Mouse (Mus musculus) hindbrain, postnatal 0 days (tissue): ENCODE data around the gene Hmga2. TPM values are rescaled to one million over a fixed set of nuclear protein-coding genes. Genes with fewer than 3 reads are reported as not detected.

Experiments used
- ATAC-seq: fragments of 200-750 bp; cut with Nextera tagmentation; 2 replicates; pipeline ENCODE4 v1.8.0; 2017; ENCODE audit warnings: mild to moderate bottlenecking, moderate TSS enrichment, moderate library complexity
- DNase-seq: peaks from one replicate; pipeline ENCODE4 v3.0.0-alpha.2; 2015; ENCODE audit warnings: low spot score
- H3K27ac ChIP-seq: fragments of 300-500 bp; sonication (generic); 2 replicates; pipeline ENCODE4 v1.5.1; 2014; ENCODE audit warnings: mild to moderate bottlenecking
- H3K27me3 ChIP-seq: fragments of 300-500 bp; sonication (generic); 2 replicates; pipeline ENCODE4 v1.6.1; 2014; ENCODE audit warnings: low read length, mixed read lengths; ENCODE audit not compliant: insufficient read depth
- H3K36me3 ChIP-seq: fragments of 300-500 bp; sonication (generic); 2 replicates; pipeline ENCODE4 v1.6.1; 2014; ENCODE audit warnings: low read length, mixed read lengths; ENCODE audit not compliant: insufficient read depth
- H3K4me1 ChIP-seq: fragments of 300-500 bp; sonication (generic); 2 replicates; pipeline ENCODE4 v1.6.1; 2014; ENCODE audit warnings: antibody characterized with exemption, low read length, mixed read lengths; ENCODE audit not compliant: insufficient read depth
- H3K4me2 ChIP-seq: fragments of 300-500 bp; sonication (generic); 2 replicates; pipeline ENCODE4 v1.6.1; 2014; ENCODE audit warnings: low read depth, mild to moderate bottlenecking, low read length, moderate library complexity, mixed read lengths
- H3K4me3 ChIP-seq: fragments of 300-500 bp; sonication (generic); 2 replicates; pipeline ENCODE4 v1.5.1; 2014; ENCODE audit warnings: low read length
- H3K9ac ChIP-seq: fragments of 300-500 bp; sonication (generic); replicated peaks from 2 replicates; pipeline ENCODE4 v1.6.1; 2014; ENCODE audit warnings: mild to moderate bottlenecking, low read length, moderate library complexity, mixed read lengths
- H3K9me3 ChIP-seq: fragments of 300-500 bp; sonication (generic); 2 replicates; pipeline ENCODE4 v1.6.1; 2016; ENCODE audit warnings: low read length, mixed read lengths
- CTCF ChIP-seq: IDR thresholded peaks from 2 replicates; pipeline ENCODE4 v1.5.1; 2016; ENCODE audit warnings: antibody characterized with exemption, control low read depth, low read depth
- WGBS: fragments of 180-500 bp; shearing (Covaris S2); extraction: QIAGEN DNeasy Blood & Tissue Kit; methylation state at CpG from one replicate; pipeline ENCODE4 v1.1.7; 2014; 5-methylcytosine and 5-hydroxymethylcytosine counted together
- polyA plus RNA-seq: library from polyadenylated mRNA; unstranded; fragments of >200 nt; fragmentation: Nextera tagmentation; extraction: Ambion mirVana; gene quantifications from 2 replicates; pipeline ENCODE4 v1.2.1, GENCODE M21; 2015
- total RNA-seq: library from RNA; depleted of rRNA; stranded (reverse); fragments of >200 nt; gene quantifications from 2 replicates; pipeline ENCODE4 v1.2.3, GENCODE M21; 2014; rRNA removed

Hmga2 gene
- total RNA-seq = 1.2 and 1.5 TPM in 2 replicates
- 0.98 and 1.5 TPM in 2 replicates for polyA plus RNA-seq

DNA sequence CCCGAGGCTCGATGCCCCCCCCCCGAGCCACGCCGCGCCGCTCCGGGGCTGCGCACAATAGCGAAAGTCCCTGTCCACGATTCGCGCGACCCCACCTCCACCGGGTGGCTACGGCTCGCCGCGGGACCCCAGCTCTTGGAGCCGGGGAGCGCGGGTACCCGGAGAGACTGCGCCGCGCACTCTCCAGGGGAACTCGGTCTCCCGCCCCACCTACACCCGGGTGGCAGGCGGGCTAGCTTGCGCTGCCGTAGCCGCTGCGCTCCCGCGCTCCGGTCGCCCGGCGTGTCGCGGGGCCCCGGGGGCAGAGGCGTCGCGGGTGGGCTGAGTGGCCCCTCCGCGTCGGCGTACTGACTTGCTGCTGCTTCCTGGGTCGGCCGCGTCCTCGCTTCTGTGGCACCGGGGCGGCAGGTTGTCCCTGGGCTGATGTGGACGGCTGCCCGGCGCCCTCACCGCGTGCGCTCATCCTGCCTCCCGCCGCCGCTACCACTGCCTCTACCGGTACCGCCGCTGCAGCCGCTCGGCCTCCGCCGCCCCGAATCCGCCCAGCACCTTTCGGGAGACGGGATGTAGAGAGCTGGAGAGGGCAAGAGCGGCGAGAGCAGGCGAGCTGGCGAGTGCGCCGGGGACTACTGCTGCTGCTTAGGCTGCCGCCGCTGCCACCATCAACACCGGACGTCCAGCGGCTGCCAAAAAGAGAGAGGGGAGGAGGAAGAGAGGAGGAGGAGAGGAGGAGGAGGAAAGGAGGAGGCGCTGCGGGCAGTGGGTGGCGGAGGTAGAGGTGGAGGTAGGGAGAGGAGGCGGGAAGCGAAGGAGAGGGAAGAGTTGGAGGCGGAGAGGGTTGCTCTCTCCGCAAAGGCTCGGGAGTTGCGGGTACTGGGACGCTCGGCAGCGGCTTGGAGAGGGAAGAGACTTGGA lies at the start of gene Hmga2:
Gene Hmga2 (minus strand): TSS at position 869 of the 915 bp plus-strand sequence.
- no peak for TF ChIP-seq CTCF
- Histone ChIP-seq H3K4me1 (peaks cover 3% of the 10 kb centered on the region), H3K36me3 (no peaks in the 10 kb centered on the region), H3K9me3 (no peaks in the 10 kb centered on the region), H3K4me2 (peak within 1 kb of the TSS; percentile 94), H3K27ac (peak within 1 kb of the TSS; percentile 51; the same call in 1 of the 2 replicates), H3K9ac (peak within 1 kb of the TSS; percentile 60), H3K27me3 (no peaks in the 10 kb centered on the region; the same call in 1 of the 2 replicates), H3K4me3 (peak within 1 kb of the TSS; percentile 63)
- ATAC-seq (peak; percentile 64), DNase-seq (peak; percentile 45)
- under 1% methylated on average over 94 of the region's 99 CpGs for WGBS

GRCm38 (mm10) chr10:120522959-120523358 lies 46.7 kb upstream of the Hmga2 start:
- TF ChIP-seq CTCF = no peak
- H3K9me3 ChIP-seq = no peaks in the 10 kb centered on the region
- no peak overlapping the region for H3K4me3 ChIP-seq
- ATAC-seq (no peak), DNase-seq (no peak)
- no peak overlapping the region for H3K27ac ChIP-seq
- H3K36me3 ChIP-seq = no peaks in the 10 kb centered on the region
- no peak overlapping the region for H3K4me2 ChIP-seq
- 90% methylated on average over 2 of the region's 2 CpGs for WGBS
- no peak overlapping the region for H3K9ac ChIP-seq
- H3K4me1 ChIP-seq = no peaks in the 10 kb centered on the region
- H3K27me3 ChIP-seq = no peaks in the 10 kb centered on the region

DNA sequence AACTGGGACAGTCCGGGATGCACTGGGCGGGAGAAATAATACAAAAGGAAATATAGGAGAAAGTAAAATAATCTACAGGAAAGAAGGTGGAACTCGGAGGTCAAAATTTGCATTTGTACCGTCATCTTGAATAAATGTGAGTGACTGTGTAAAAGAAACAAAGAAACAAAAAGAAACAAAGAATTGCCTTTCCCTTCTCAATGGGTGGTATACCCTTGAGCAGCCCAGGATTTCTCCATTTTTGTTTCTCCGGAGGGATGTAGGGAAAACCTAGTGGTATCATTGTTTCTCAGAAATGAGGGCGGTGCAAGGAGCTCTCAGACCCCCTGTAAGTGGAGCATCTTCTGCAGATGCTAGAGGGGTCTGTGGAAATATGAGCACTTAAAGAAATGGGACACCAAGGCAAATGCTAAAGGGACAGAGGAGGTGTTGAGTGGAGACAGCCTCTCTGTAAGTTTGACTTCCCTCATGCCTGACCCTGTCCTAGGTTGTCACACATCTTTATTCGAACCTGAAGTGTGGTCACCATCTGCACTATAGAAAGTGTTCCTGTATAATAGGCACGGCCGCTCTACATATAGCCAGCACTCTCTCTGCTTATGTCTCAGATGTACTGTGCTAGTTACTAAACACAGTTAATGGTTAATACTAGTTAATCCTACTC lies 45.8 kb upstream of the Hmga2 start:
- Histone ChIP-seq H3K27me3 (no peaks in the 10 kb centered on the region), H3K27ac (no peak overlapping the region), H3K9ac (no peak overlapping the region), H3K9me3 (no peaks in the 10 kb centered on the region), H3K4me1 (no peaks in the 10 kb centered on the region), H3K36me3 (no peaks in the 10 kb centered on the region), H3K4me3 (no peak overlapping the region), H3K4me2 (no peak overlapping the region)
- ATAC-seq = no peak
- no peak for DNase-seq
- no peak for TF ChIP-seq CTCF
- WGBS = 57% methylated on average over 9 of the region's 9 CpGs

GRCm38 (mm10) chr10:120516311-120516710 lies 40.0 kb upstream of the Hmga2 start:
- no peak for DNase-seq
- no peak for ATAC-seq
- WGBS = 45% methylated on average over 8 of the region's 8 CpGs
- Histone ChIP-seq H3K4me1 (no peaks in the 10 kb centered on the region), H3K4me2 (no peak overlapping the region), H3K9ac (no peak overlapping the region), H3K9me3 (no peaks in the 10 kb centered on the region), H3K36me3 (no peaks in the 10 kb centered on the region), H3K27me3 (no peaks in the 10 kb centered on the region), H3K4me3 (no peak overlapping the region), H3K27ac (no peak overlapping the region)
- no peak for TF ChIP-seq CTCF

DNA sequence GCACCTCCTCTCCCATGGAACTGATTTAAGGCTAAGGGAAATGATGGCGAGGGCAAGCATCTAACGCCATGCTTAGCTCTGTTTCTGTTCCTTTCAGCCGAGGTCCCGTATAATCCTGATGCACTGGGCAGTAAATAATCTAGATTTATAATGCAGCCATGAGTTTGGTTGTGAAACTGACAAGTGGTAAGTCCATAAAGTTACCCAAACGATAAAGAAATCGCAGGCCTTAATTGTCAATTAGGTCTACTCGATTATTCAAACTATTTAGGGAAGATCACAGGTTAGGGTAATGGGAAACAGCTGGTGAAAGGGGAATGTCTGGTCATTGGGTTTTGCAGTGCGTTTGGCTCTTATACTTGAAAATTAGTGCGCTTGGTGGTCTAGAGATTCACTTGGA lies 37.5 kb upstream of the Hmga2 start:
- no peak for DNase-seq
- Histone ChIP-seq H3K4me2 (no peak overlapping the region), H3K27me3 (no peaks in the 10 kb centered on the region), H3K9ac (no peak overlapping the region), H3K27ac (no peak overlapping the region), H3K4me3 (no peak overlapping the region), H3K9me3 (no peaks in the 10 kb centered on the region), H3K4me1 (no peaks in the 10 kb centered on the region), H3K36me3 (no peaks in the 10 kb centered on the region)
- no peak for ATAC-seq
- TF ChIP-seq CTCF = no peak
- 80% methylated on average over 9 of the region's 9 CpGs for WGBS

- ATAC-seq = no peak
- TF ChIP-seq CTCF = no peak
- no peak overlapping the region for H3K9ac ChIP-seq
- 41% methylated on average over 4 of the region's 4 CpGs for WGBS
- no peak overlapping the region for H3K27ac ChIP-seq
- H3K4me3 ChIP-seq = no peak overlapping the region
- no peaks in the 10 kb centered on the region for H3K36me3 ChIP-seq
- no peak for DNase-seq
- no peaks in the 10 kb centered on the region for H3K9me3 ChIP-seq
- H3K4me1 ChIP-seq = no peaks in the 10 kb centered on the region
- H3K27me3 ChIP-seq = no peaks in the 10 kb centered on the region
- no peak overlapping the region for H3K4me2 ChIP-seq
Measured at GRCm38 (mm10) chr10:120512946-120513345, 36.7 kb upstream of the Hmga2 start.
